Mouse (Mus musculus) MEL (cell line): ENCODE data around the gene Rpl26. TPM values are rescaled to one million over a fixed set of nuclear protein-coding genes. Genes with fewer than 3 reads are reported as not detected.

Source experiments
- DNase-seq: peaks from one replicate; pipeline ENCODE4 v3.0.0; 2011; ENCODE audit warnings: low read depth, low spot score
- H3K27ac ChIP-seq: 2 replicates; pipeline ENCODE4 v1.5.1; 2012; ENCODE audit warnings: low read depth, mild to moderate bottlenecking, control low read depth, low read length, moderate library complexity; ENCODE audit not compliant: control insufficient read depth
- H3K27me3 ChIP-seq, 2 experiments: fragments of 150-350 bp in 1 of 2; sonication (generic) in 1 of 2; 2 replicates each; pipeline ENCODE4 v1.6.1; 2012; ENCODE audit warnings: low read length in 2 of 2, mild to moderate bottlenecking in 2 of 2, improper control_type of control experiment in 1 of 2, moderate library complexity in 1 of 2; ENCODE audit not compliant: insufficient read depth in 2 of 2, control insufficient read depth in 1 of 2
- H3K36me3 ChIP-seq, 2 experiments: 2 replicates each; pipeline ENCODE4 v1.6.1; 2012 to 2014; ENCODE audit warnings: low read length in 2 of 2, improper control_type of control experiment in 1 of 2, inconsistent platforms in 1 of 2, mild to moderate bottlenecking in 1 of 2; ENCODE audit not compliant: insufficient read depth in 2 of 2, control insufficient read depth in 1 of 2
- H3K4me1 ChIP-seq, 2 experiments: fragments of 150-350 bp in 1 of 2; sonication (generic) in 1 of 2; 2 replicates each; pipeline ENCODE4 v1.6.1; 2012; ENCODE audit warnings: low read length in 2 of 2, improper control_type of control experiment in 1 of 2, mild to moderate bottlenecking in 1 of 2; ENCODE audit not compliant: insufficient read depth in 2 of 2, control insufficient read depth in 1 of 2
- H3K4me3 ChIP-seq, 2 experiments: fragments of 150-350 bp in 1 of 2; sonication (generic) in 1 of 2; 2 replicates each; pipeline ENCODE4 v1.5.1; 2012; ENCODE audit warnings: low read depth in 2 of 2, low read length in 2 of 2, mild to moderate bottlenecking in 2 of 2, moderate library complexity in 2 of 2, control low read depth in 1 of 2, improper control_type of control experiment in 1 of 2; ENCODE audit not compliant: control insufficient read depth in 1 of 2, insufficient read depth in 1 of 2
- H3K79me2 ChIP-seq: 2 replicates; pipeline ENCODE4 v1.6.1; 2012; ENCODE audit warnings: mild to moderate bottlenecking, low read length, moderate library complexity; ENCODE audit not compliant: control insufficient read depth, poor library complexity, insufficient read depth
- H3K9ac ChIP-seq: 2 replicates; pipeline ENCODE4 v1.6.1; 2012; ENCODE audit warnings: low read depth, mild to moderate bottlenecking, control low read depth, low read length, moderate library complexity; ENCODE audit not compliant: control insufficient read depth, poor library complexity, severe bottlenecking
- H3K9me3 ChIP-seq: fragments of 150-350 bp; sonication (generic); replicated peaks from 2 replicates; pipeline ENCODE4 v1.6.1; 2012; ENCODE audit warnings: mild to moderate bottlenecking, low read length, improper control_type of control experiment, moderate library complexity; ENCODE audit not compliant: insufficient read depth
- BHLHE40 ChIP-seq: IDR thresholded peaks from 2 replicates; pipeline ENCODE4 v1.6.1; 2012; ENCODE audit warnings: low read depth, mild to moderate bottlenecking, inconsistent platforms, low read length, improper control_type of control experiment, borderline replicate concordance
- CHD2 ChIP-seq: IDR thresholded peaks from 2 replicates; pipeline ENCODE4 v1.6.1; 2011; ENCODE audit warnings: low read length, improper control_type of control experiment
- E2F4 ChIP-seq: IDR thresholded peaks from 2 replicates; pipeline ENCODE4 v1.6.1; 2011; ENCODE audit warnings: low read depth, low read length, improper control_type of control experiment, borderline replicate concordance
- ELF1 ChIP-seq: IDR thresholded peaks from 2 replicates; pipeline ENCODE4 v1.6.1; 2014; ENCODE audit warnings: low read depth, mild to moderate bottlenecking, inconsistent platforms, low read length, improper control_type of control experiment, moderate library complexity
- EP300 ChIP-seq, 2 experiments: IDR thresholded peaks; 2 replicates each; pipeline ENCODE4 v1.6.1; 2011; ENCODE audit warnings: improper control_type of control experiment in 2 of 2, low read length in 2 of 2, low read depth in 1 of 2, mild to moderate bottlenecking in 1 of 2
- GABPA ChIP-seq: IDR thresholded peaks from 2 replicates; pipeline ENCODE4 v1.6.1; 2012; ENCODE audit warnings: low read depth, mild to moderate bottlenecking, inconsistent platforms, low read length, improper control_type of control experiment, moderate library complexity
- HCFC1 ChIP-seq: IDR thresholded peaks from 2 replicates; pipeline ENCODE4 v1.6.1; 2012; ENCODE audit warnings: low read depth, mild to moderate bottlenecking, inconsistent platforms, low read length, improper control_type of control experiment, moderate library complexity
- JUND ChIP-seq: IDR thresholded peaks from 2 replicates; pipeline ENCODE4 v1.6.1; 2011; ENCODE audit warnings: low read depth, mild to moderate bottlenecking, improper control_type of control experiment, low read length
- KAT2A ChIP-seq: conservative IDR thresholded peaks from 2 replicates; pipeline ENCODE4 v1.6.1; 2012; ENCODE audit warnings: low read depth, low read length, improper control_type of control experiment, inconsistent platforms
- MAFK ChIP-seq: IDR thresholded peaks from 2 replicates; pipeline ENCODE4 v1.6.1; 2011; ENCODE audit warnings: low read depth, mild to moderate bottlenecking, low read length, improper control_type of control experiment, borderline replicate concordance
- MAX ChIP-seq: IDR thresholded peaks from 2 replicates; pipeline ENCODE4 v1.6.1; 2011; ENCODE audit warnings: low read length, improper control_type of control experiment
- MAZ ChIP-seq: IDR thresholded peaks from 2 replicates; pipeline ENCODE4 v1.6.1; 2012; ENCODE audit warnings: low read depth, mild to moderate bottlenecking, inconsistent platforms, low read length, improper control_type of control experiment
- MXI1 ChIP-seq: IDR thresholded peaks from 2 replicates; pipeline ENCODE4 v1.6.1; 2011; ENCODE audit warnings: mild to moderate bottlenecking, low read depth, low read length, improper control_type of control experiment
- MYB ChIP-seq: IDR thresholded peaks from 2 replicates; pipeline ENCODE4 v1.6.1; 2011; ENCODE audit warnings: mild to moderate bottlenecking, low read depth, low read length, improper control_type of control experiment
- MYC ChIP-seq: IDR thresholded peaks from 2 replicates; pipeline ENCODE4 v1.6.1; 2011; ENCODE audit warnings: low read depth, mild to moderate bottlenecking, low read length, improper control_type of control experiment, moderate library complexity
- NRF1 ChIP-seq: IDR thresholded peaks from 2 replicates; pipeline ENCODE4 v1.6.1; 2014; ENCODE audit warnings: low read depth, mild to moderate bottlenecking, inconsistent platforms, low read length, improper control_type of control experiment, moderate library complexity; ENCODE audit not compliant: poor library complexity, insufficient read depth, severe bottlenecking
- POLR2A ChIP-seq, 2 experiments: IDR thresholded peaks; 2 replicates each; pipeline ENCODE4 v1.6.1; 2011 to 2012; ENCODE audit warnings: low read length in 2 of 2, mild to moderate bottlenecking in 2 of 2, control low read depth in 1 of 2, improper control_type of control experiment in 1 of 2, low read depth in 1 of 2, moderate library complexity in 1 of 2; ENCODE audit not compliant: control insufficient read depth in 1 of 2, insufficient read depth in 1 of 2, poor library complexity in 1 of 2
- POLR2AphosphoS2 ChIP-seq: IDR thresholded peaks from 2 replicates; pipeline ENCODE4 v1.6.1; 2011; ENCODE audit warnings: low read length, improper control_type of control experiment
- POLR2AphosphoS5 ChIP-seq: IDR thresholded peaks from 2 replicates; pipeline ENCODE4 v1.6.1; 2012; ENCODE audit warnings: low read depth, borderline replicate concordance, mild to moderate bottlenecking, inconsistent platforms, low read length, moderate library complexity, mixed read lengths
- RAD21 ChIP-seq: IDR thresholded peaks from 2 replicates; pipeline ENCODE4 v1.6.1; 2011; ENCODE audit warnings: mild to moderate bottlenecking, low read depth, low read length, improper control_type of control experiment
- RCOR1 ChIP-seq: IDR thresholded peaks from 2 replicates; pipeline ENCODE4 v1.6.1; 2012; ENCODE audit warnings: low read depth, mild to moderate bottlenecking, inconsistent platforms, low read length, improper control_type of control experiment
- SIN3A ChIP-seq: IDR thresholded peaks from 2 replicates; pipeline ENCODE4 v1.6.1; 2012; ENCODE audit warnings: low read length, improper control_type of control experiment, inconsistent platforms
- SMC3 ChIP-seq: IDR thresholded peaks from 2 replicates; pipeline ENCODE4 v1.6.1; 2011; ENCODE audit warnings: low read depth, low read length, improper control_type of control experiment
- TBP ChIP-seq: IDR thresholded peaks from 2 replicates; pipeline ENCODE4 v1.8.0; 2011; ENCODE audit warnings: low read depth, low read length, improper control_type of control experiment
- TCF12 ChIP-seq: IDR thresholded peaks from 2 replicates; pipeline ENCODE4 v1.6.1; 2014; ENCODE audit warnings: low read depth, mild to moderate bottlenecking, inconsistent platforms, low read length, improper control_type of control experiment, moderate library complexity
- UBTF ChIP-seq: IDR thresholded peaks from 2 replicates; pipeline ENCODE4 v1.6.1; 2012; ENCODE audit warnings: low read depth, mild to moderate bottlenecking, inconsistent platforms, low read length, improper control_type of control experiment, moderate library complexity, borderline replicate concordance; ENCODE audit not compliant: insufficient read depth
- USF1 ChIP-seq: IDR thresholded peaks from 2 replicates; pipeline ENCODE4 v1.6.1; 2014; ENCODE audit warnings: low read depth, mild to moderate bottlenecking, inconsistent platforms, low read length, improper control_type of control experiment, moderate library complexity
- ZC3H11A ChIP-seq: IDR thresholded peaks from 2 replicates; pipeline ENCODE4 v1.6.1; 2012; ENCODE audit warnings: low read depth, mild to moderate bottlenecking, inconsistent platforms, low read length, improper control_type of control experiment
- ZKSCAN1 ChIP-seq: IDR thresholded peaks from 2 replicates; pipeline ENCODE4 v1.6.1; 2012; ENCODE audit warnings: low read depth, mild to moderate bottlenecking, inconsistent platforms, low read length, improper control_type of control experiment, moderate library complexity
- ZMIZ1 ChIP-seq: IDR thresholded peaks from 2 replicates; pipeline ENCODE4 v1.6.1; 2012; ENCODE audit warnings: low read depth, mild to moderate bottlenecking, inconsistent platforms, low read length, improper control_type of control experiment, moderate library complexity
- ZNF384 ChIP-seq: IDR thresholded peaks from 2 replicates; pipeline ENCODE4 v1.6.1; 2012; ENCODE audit warnings: low read depth, mild to moderate bottlenecking, inconsistent platforms, low read length, improper control_type of control experiment
- polyA plus RNA-seq, 2 experiments: library from polyadenylated mRNA; stranded (reverse) in 1 of 2; unstranded in 1 of 2; fragments of >175 nt in 1 of 2; fragments of >200 nt in 1 of 2; gene quantifications; 2 replicates each; pipeline versions ENCODE4 v1.2.1 to v1.2.4; 2012; ENCODE audit warnings: low replicate concordance in 2 of 2, low read depth in 1 of 2; ENCODE audit not compliant: insufficient read length in 2 of 2, insufficient read depth in 1 of 2, missing spikeins in 1 of 2
- total RNA-seq: library from RNA; depleted of rRNA; stranded (reverse); fragments of 300-350 nt; gene quantifications from 2 replicates; pipeline ENCODE4 v1.2.3, GENCODE M21; 2012

Gene Rpl26
- total and polyA plus RNA-seq, 3 experiments: 3,167 to 5,512 TPM; not detected in 1

DNA sequence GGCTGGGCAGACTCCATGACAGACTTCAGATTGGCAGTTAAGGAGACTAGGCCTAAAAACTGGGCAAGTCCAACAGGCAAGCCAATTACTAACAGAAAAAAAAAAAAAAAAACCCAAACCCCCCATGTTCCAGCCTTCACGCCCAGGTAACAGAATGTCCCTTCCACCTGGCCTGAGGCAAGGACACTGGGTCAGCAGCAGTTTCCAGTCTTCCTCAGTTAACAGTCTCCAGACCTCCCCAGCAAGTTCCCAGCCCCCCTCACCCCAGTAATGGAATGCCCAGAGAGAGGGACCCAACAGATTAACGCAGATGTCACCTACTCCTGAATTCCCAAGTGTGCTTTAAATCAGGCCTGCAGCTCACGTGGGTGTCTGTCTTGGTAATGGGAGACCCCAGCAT, 21.8 kb downstream of the Rpl26 start:
- Histone ChIP-seq H3K27ac (no peak overlapping the region), H3K79me2 (no peaks in the 10 kb centered on the region), H3K4me1 (peaks cover 9 to 12% of the 10 kb centered on the region in 2 experiments), H3K36me3 (peaks cover 0 to 8% of the 10 kb centered on the region in 2 experiments; a peak in 2 of 4 replicates)
- TF ChIP-seq ZNF384: no peak
- TF ChIP-seq HCFC1: no peak
- TF ChIP-seq JUND: no peak
- TF ChIP-seq POLR2A (IDR thresholded peaks at IDR 0.05; ENCODE audit: control insufficient read depth in 1 of 2, insufficient read depth in 1 of 2, low read depth in 1 of 2, low read length in 2 of 2, poor library complexity in 1 of 2): no peak
- TF ChIP-seq MYC: no peak
- TF ChIP-seq NRF1: no peak
- no peak for TF ChIP-seq ZMIZ1
- TF ChIP-seq MXI1: no peak
- TF ChIP-seq MAFK: no peak
- TF ChIP-seq, all 39 proteins: peak for 0
- DNase-seq: no peak
- Histone ChIP-seq H3K4me3 (no peak overlapping the region), H3K9me3 (no peaks in the 10 kb centered on the region), H3K9ac (no peak overlapping the region), H3K27me3 (0 out of 4 replicates have a peak, but pooled peaks cover 0 to 3% of the 10 kb centered on the region in 2 experiments)

DNA sequence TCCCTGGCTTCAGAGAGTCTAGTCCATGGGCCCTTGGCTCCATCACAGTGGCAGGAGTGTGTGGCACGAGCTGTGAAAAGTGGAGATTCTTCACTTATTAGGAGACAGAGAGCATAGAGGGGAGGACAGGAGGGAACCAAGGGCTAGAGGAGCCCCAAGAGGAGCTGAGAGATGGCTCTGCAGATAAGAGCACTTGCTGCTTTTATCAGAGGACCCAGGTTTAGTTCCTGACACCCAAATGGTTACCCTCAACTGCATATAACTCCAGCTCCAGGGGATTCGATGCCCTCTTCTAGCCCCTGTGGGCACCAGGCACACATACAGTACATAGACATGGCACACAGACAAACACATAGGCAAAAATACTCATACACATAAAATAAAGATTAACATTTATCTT, 23.4 kb downstream of the Rpl26 start:
- no peaks in the 10 kb centered on the region for H3K9me3 ChIP-seq
- H3K9ac ChIP-seq: no peak overlapping the region
- no peaks in the 10 kb centered on the region; a peak in 1 of 4 replicates for H3K27me3 ChIP-seq
- no peaks in the 10 kb centered on the region for H3K79me2 ChIP-seq
- H3K36me3 ChIP-seq: peaks cover 0 to 8% of the 10 kb centered on the region in 2 experiments; a peak in 2 of 4 replicates
- H3K4me1 ChIP-seq: peaks cover 9 to 12% of the 10 kb centered on the region in 2 experiments
- H3K4me3 ChIP-seq: peak overlapping the region in 1 of 2 experiments; percentile 35; a peak in 1 of 4 replicates
- no peak overlapping the region for H3K27ac ChIP-seq
- peak; percentile 60 for DNase-seq
- TF ChIP-seq TCF12 (peak; percentile 75), MXI1 (no peak), RAD21 (no peak), MAX (no peak), POLR2AphosphoS5 (no peak), KAT2A (no peak), CHD2 (no peak), NRF1 (no peak), RCOR1 (peak; percentile 28; the same call in 1 of the 2 replicates), UBTF (no peak), TBP (no peak), HCFC1 (no peak), JUND (no peak), GABPA (no peak), ZKSCAN1 (no peak), MYB (peak; percentile 72), MAZ (no peak), POLR2AphosphoS2 (no peak), SMC3 (no peak), SIN3A (no peak), BHLHE40 (no peak), E2F4 (no peak), USF1 (no peak), POLR2A (IDR thresholded peaks at IDR 0.05; ENCODE audit: control insufficient read depth in 1 of 2, insufficient read depth in 1 of 2, low read depth in 1 of 2, low read length in 2 of 2, poor library complexity in 1 of 2) (no peak), ELF1 (no peak), MYC (no peak), ZMIZ1 (no peak), EP300 (IDR thresholded peaks at IDR 0.05; ENCODE audit: low read depth in 1 of 2, low read length in 2 of 2) (peak; percentile 76 to 78), ZNF384 (no peak), MAFK (no peak), ZC3H11A (no peak)
